Mouse (Mus musculus) CH12.LX (cell line): Measurements from ENCODE around the gene Pcgf1.

ENCODE experiments used
- CTCF ChIP-seq, 2 experiments: IDR thresholded peaks in 1 of 2; conservative IDR thresholded peaks in 1 of 2; 2 replicates each; pipeline ENCODE4 v1.5.1; 2011 to 2012; ENCODE audit warnings: low read depth in 2 of 2, low read length in 2 of 2, improper control_type of control experiment in 1 of 2, inconsistent platforms in 1 of 2, mild to moderate bottlenecking in 1 of 2, moderate library complexity in 1 of 2
- MAZ ChIP-seq: IDR thresholded peaks from 2 replicates; pipeline ENCODE4 v1.6.1; 2012; ENCODE audit warnings: low read depth, mild to moderate bottlenecking, inconsistent platforms, low read length, improper control_type of control experiment, moderate library complexity
- POLR2A ChIP-seq: IDR thresholded peaks from 2 replicates; pipeline ENCODE4 v1.6.1; 2011; ENCODE audit warnings: low read depth, mild to moderate bottlenecking, improper control_type of control experiment, low read length
- ZC3H11A ChIP-seq: IDR thresholded peaks from 2 replicates; pipeline ENCODE4 v1.6.1; 2012; ENCODE audit warnings: low read depth, mild to moderate bottlenecking, inconsistent platforms, low read length, improper control_type of control experiment

- TF ChIP-seq POLR2A (peak; percentile 83), ZC3H11A (no peak), CTCF (conservative IDR thresholded peaks at IDR 0.05 in 1 of 2, IDR thresholded peaks at IDR 0.05 in 1 of 2; ENCODE audit: low read depth in 2 of 2, low read length in 2 of 2) (no peak), MAZ (peak; percentile 42)
Measured at GRCm38 (mm10) chr6:83124851-83125312, 47.2 kb downstream of the Pcgf1 start.
